Mouse (Mus musculus): ENCODE results near the gene Adra2c. TPM values are rescaled to one million over a fixed set of nuclear protein-coding genes. Genes with fewer than 3 reads are reported as not detected.

Adra2c gene
- under 1 TPM; 0.24 to 0.37 TPM for total RNA-seq (2021)
- long read RNA-seq, experiment 1, partial matches to known transcripts: 0 of 1 reads
- long read RNA-seq, experiment 1, other reads (novel, unspliced or antisense): 0 of 1 reads
- long read RNA-seq, experiment 2: 0 reads

GRCm38 (mm10) chr5:35278019-35278418, at the start of gene Adra2c:
Gene Adra2c, plus strand, starts transcription at chr5:35278319.
- intact Hi-C loops (cut with DNase I; ENCODE audit: low total_unique reads): no loop called here
- no peak for DNase-seq

GRCm38 (mm10) chr5:35233142-35233541, 45.0 kb upstream of the Adra2c start:
- intact Hi-C loops (cut with DNase I; ENCODE audit: low total_unique reads): no loop called here
- no peak for DNase-seq

GRCm38 (mm10) chr5:35237757-35238156, 40.4 kb upstream of the Adra2c start:
- intact Hi-C loops (cut with DNase I; ENCODE audit: low total_unique reads): no loop called here
- DNase-seq: no peak

- intact Hi-C loops (cut with DNase I; ENCODE audit: low total_unique reads): no loop called here
- no peak for DNase-seq
These were observed 39.5 kb upstream of the Adra2c start for GRCm38 (mm10) chr5:35238627-35239026.

GRCm38 (mm10) chr5:35241556-35241955, 36.6 kb upstream of the Adra2c start:
- DNase-seq: no peak
- intact Hi-C loops (cut with DNase I; ENCODE audit: low total_unique reads): no loop called here

GRCm38 (mm10) chr5:35244204-35244603, 33.9 kb upstream of the Adra2c start:
- no peak for DNase-seq
- intact Hi-C loops (cut with DNase I; ENCODE audit: low total_unique reads): no loop called here

- no peak for DNase-seq
- intact Hi-C loops (cut with DNase I; ENCODE audit: low total_unique reads): no loop called here
These were observed 32.4 kb upstream of the Adra2c start for GRCm38 (mm10) chr5:35245555-35246273.

- intact Hi-C loops (cut with DNase I; ENCODE audit: low total_unique reads): no loop called here
- no peak for DNase-seq
These were observed 23.0 kb upstream of the Adra2c start for GRCm38 (mm10) chr5:35254964-35255716.

- intact Hi-C loops (cut with DNase I; ENCODE audit: low total_unique reads): no loop called here
- no peak for DNase-seq
These were observed 14.4 kb upstream of the Adra2c start for GRCm38 (mm10) chr5:35263716-35264115.

GRCm38 (mm10) chr5:35267486-35267885, 10.6 kb upstream of the Adra2c start:
- DNase-seq: no peak
- intact Hi-C loops (cut with DNase I; ENCODE audit: low total_unique reads): no loop called here

GRCm38 (mm10) chr5:35275356-35275755, 2.8 kb upstream of the Adra2c start:
- no peak for DNase-seq
- intact Hi-C loops (cut with DNase I; ENCODE audit: low total_unique reads): no loop called here

- DNase-seq: no peak
- intact Hi-C loops (cut with DNase I; ENCODE audit: low total_unique reads): no loop called here
These were observed 899 bp downstream of the Adra2c start for GRCm38 (mm10) chr5:35278741-35279695.

GRCm38 (mm10) chr5:35279696-35280001, 1.5 kb downstream of the Adra2c start:
- intact Hi-C loops (cut with DNase I; ENCODE audit: low total_unique reads): no loop called here
- DNase-seq: no peak

GRCm38 (mm10) chr5:35280002-35280782, 2.1 kb downstream of the Adra2c start:
- intact Hi-C loops (cut with DNase I; ENCODE audit: low total_unique reads): no loop called here
- no peak for DNase-seq

- no peak for DNase-seq
- intact Hi-C loops (cut with DNase I; ENCODE audit: low total_unique reads): no loop called here
These were observed 2.7 kb downstream of the Adra2c start for GRCm38 (mm10) chr5:35280783-35281165.

- intact Hi-C loops (cut with DNase I; ENCODE audit: low total_unique reads): no loop called here
- no peak for DNase-seq
These were observed 7.2 kb downstream of the Adra2c start for GRCm38 (mm10) chr5:35285281-35285680.

GRCm38 (mm10) chr5:35286190-35286589, 8.1 kb downstream of the Adra2c start:
- DNase-seq: no peak
- intact Hi-C loops (cut with DNase I; ENCODE audit: low total_unique reads): no loop called here

- intact Hi-C loops (cut with DNase I; ENCODE audit: low total_unique reads): no loop called here
- DNase-seq: no peak
These were observed 21.5 kb downstream of the Adra2c start for GRCm38 (mm10) chr5:35299621-35300020.

GRCm38 (mm10) chr5:35304191-35304590, 26.1 kb downstream of the Adra2c start:
- intact Hi-C loops (cut with DNase I; ENCODE audit: low total_unique reads): no loop called here
- no peak for DNase-seq
